Mouse (Mus musculus): ENCODE results near the gene Sphk2. TPM values are rescaled to one million over a fixed set of nuclear protein-coding genes. Genes with fewer than 3 reads are reported as not detected.

The Sphk2 gene
- polyA plus RNA-seq, 1 experiment from 2014 or later: 24.4 TPM

Other genes with a start within 250 kb of the Sphk2 start
- gene Tulp2, start 236.1 kb downstream of the Sphk2 start, polyA plus RNA-seq (2014; fragmentation: Nextera tagmentation; extraction: Ambion mirVana): 1.7 and 2.9 TPM in 2 replicates
- gene Gm45808, start 231.2 kb downstream of the Sphk2 start, polyA plus RNA-seq (2014; fragmentation: Nextera tagmentation; extraction: Ambion mirVana): not detected in 2 replicates
- 2.7 and 3.4 TPM in 2 replicates for gene Dhdh, start 229.2 kb downstream of the Sphk2 start, polyA plus RNA-seq (2014; fragmentation: Nextera tagmentation; extraction: Ambion mirVana)
- gene Nucb1, start 207.6 kb downstream of the Sphk2 start, polyA plus RNA-seq (2014; fragmentation: Nextera tagmentation; extraction: Ambion mirVana): 199 TPM in 2 replicates
- gene Ppp1r15a, start 191.7 kb downstream of the Sphk2 start, polyA plus RNA-seq (2014; fragmentation: Nextera tagmentation; extraction: Ambion mirVana): 12.7 and 18.3 TPM in 2 replicates
- gene Plekha4, start 191.7 kb downstream of the Sphk2 start, polyA plus RNA-seq (2014; fragmentation: Nextera tagmentation; extraction: Ambion mirVana): 1.5 and 2.6 TPM in 2 replicates
- gene Hsd17b14, start 163.1 kb downstream of the Sphk2 start, polyA plus RNA-seq (2014; fragmentation: Nextera tagmentation; extraction: Ambion mirVana): 1.8 and 1.9 TPM in 2 replicates
- gene Bcat2, start 147.8 kb downstream of the Sphk2 start, polyA plus RNA-seq (2014; fragmentation: Nextera tagmentation; extraction: Ambion mirVana): 61.6 and 63.4 TPM in 2 replicates
- gene Fgf21, start 102.5 kb downstream of the Sphk2 start, polyA plus RNA-seq (2014; fragmentation: Nextera tagmentation; extraction: Ambion mirVana): 0.36 and 0.55 TPM in 2 replicates
- 0.63 and 0.78 TPM in 2 replicates for gene Fut1, start 100.7 kb downstream of the Sphk2 start, polyA plus RNA-seq (2014; fragmentation: Nextera tagmentation; extraction: Ambion mirVana)
- gene Izumo1, start 96.2 kb downstream of the Sphk2 start, polyA plus RNA-seq (2014; fragmentation: Nextera tagmentation; extraction: Ambion mirVana): 0.23 and 0.62 TPM in 2 replicates
- gene Rasip1, start 90.5 kb downstream of the Sphk2 start, polyA plus RNA-seq (2014; fragmentation: Nextera tagmentation; extraction: Ambion mirVana): 6.2 and 7.8 TPM in 2 replicates
- 7.2 TPM in 2 replicates for gene Mamstr, start 78.0 kb downstream of the Sphk2 start, polyA plus RNA-seq (2014; fragmentation: Nextera tagmentation; extraction: Ambion mirVana)
- 5.7 and 6.1 TPM in 2 replicates for gene Fut2, start 51.6 kb downstream of the Sphk2 start, polyA plus RNA-seq (2014; fragmentation: Nextera tagmentation; extraction: Ambion mirVana)
- gene Ntn5, start 34.0 kb downstream of the Sphk2 start, polyA plus RNA-seq (2014; fragmentation: Nextera tagmentation; extraction: Ambion mirVana): 0.67 and 1.0 TPM in 2 replicates
- 4.8 and 5.7 TPM in 2 replicates for gene Sec1, start 23.6 kb downstream of the Sphk2 start, polyA plus RNA-seq (2014; fragmentation: Nextera tagmentation; extraction: Ambion mirVana)
- gene Car11, start 18.2 kb downstream of the Sphk2 start, polyA plus RNA-seq (2014; fragmentation: Nextera tagmentation; extraction: Ambion mirVana): 10.4 and 11.4 TPM in 2 replicates
- 6.4 and 6.7 TPM in 2 replicates for gene Dbp, start 12.9 kb downstream of the Sphk2 start, polyA plus RNA-seq (2014; fragmentation: Nextera tagmentation; extraction: Ambion mirVana)
- 1,227 and 1,272 TPM in 2 replicates for gene Rpl18, start 2.5 kb downstream of the Sphk2 start, polyA plus RNA-seq (2014; fragmentation: Nextera tagmentation; extraction: Ambion mirVana)
- 3.1 and 4.1 TPM in 2 replicates for gene Fam83e, start 3.2 kb upstream of the Sphk2 start, polyA plus RNA-seq (2014; fragmentation: Nextera tagmentation; extraction: Ambion mirVana)
- gene Spaca4, start 7.8 kb upstream of the Sphk2 start, polyA plus RNA-seq (2014; fragmentation: Nextera tagmentation; extraction: Ambion mirVana): 0.38 TPM in 1 of 2 replicates, not detected in the other
- 2.5 and 3.3 TPM in 2 replicates for gene Lmtk3, start 65.7 kb upstream of the Sphk2 start, polyA plus RNA-seq (2014; fragmentation: Nextera tagmentation; extraction: Ambion mirVana)
- gene Sult2b1, start 66.7 kb upstream of the Sphk2 start, polyA plus RNA-seq (2014; fragmentation: Nextera tagmentation; extraction: Ambion mirVana): 2.8 and 3.6 TPM in 2 replicates
- 89.3 and 92.6 TPM in 2 replicates for gene Cyth2, start 96.6 kb upstream of the Sphk2 start, polyA plus RNA-seq (2014; fragmentation: Nextera tagmentation; extraction: Ambion mirVana)
- 1.3 and 1.4 TPM in 2 replicates for gene Kcnj14, start 106.8 kb upstream of the Sphk2 start, polyA plus RNA-seq (2014; fragmentation: Nextera tagmentation; extraction: Ambion mirVana)
- 62.7 and 69.6 TPM in 2 replicates for gene Grwd1, start 112.9 kb upstream of the Sphk2 start, polyA plus RNA-seq (2014; fragmentation: Nextera tagmentation; extraction: Ambion mirVana)
- gene Kdelr1, start 154.8 kb upstream of the Sphk2 start, polyA plus RNA-seq (2014; fragmentation: Nextera tagmentation; extraction: Ambion mirVana): 150 and 157 TPM in 2 replicates
- 0.29 and 0.48 TPM in 2 replicates for gene Grin2d, start 160.4 kb upstream of the Sphk2 start, polyA plus RNA-seq (2014; fragmentation: Nextera tagmentation; extraction: Ambion mirVana)
- 0.45 and 0.65 TPM in 2 replicates for gene Syngr4, start 178.7 kb upstream of the Sphk2 start, polyA plus RNA-seq (2014; fragmentation: Nextera tagmentation; extraction: Ambion mirVana)
- gene Tmem143, start 178.9 kb upstream of the Sphk2 start, polyA plus RNA-seq (2014; fragmentation: Nextera tagmentation; extraction: Ambion mirVana): 4.7 and 5.4 TPM in 2 replicates
- gene Emp3, start 203.4 kb upstream of the Sphk2 start, polyA plus RNA-seq (2014; fragmentation: Nextera tagmentation; extraction: Ambion mirVana): 263 and 295 TPM in 2 replicates
- 3.4 and 3.5 TPM in 2 replicates for gene Ccdc114, start 206.1 kb upstream of the Sphk2 start, polyA plus RNA-seq (2014; fragmentation: Nextera tagmentation; extraction: Ambion mirVana)